Mouse (Mus musculus): Measurements from ENCODE around the gene Tnp1. TPM values are rescaled to one million over a fixed set of nuclear protein-coding genes. Genes with fewer than 3 reads are reported as not detected.

The Tnp1 gene
- polyA plus RNA-seq, 1 experiment, result not detected

DNA sequence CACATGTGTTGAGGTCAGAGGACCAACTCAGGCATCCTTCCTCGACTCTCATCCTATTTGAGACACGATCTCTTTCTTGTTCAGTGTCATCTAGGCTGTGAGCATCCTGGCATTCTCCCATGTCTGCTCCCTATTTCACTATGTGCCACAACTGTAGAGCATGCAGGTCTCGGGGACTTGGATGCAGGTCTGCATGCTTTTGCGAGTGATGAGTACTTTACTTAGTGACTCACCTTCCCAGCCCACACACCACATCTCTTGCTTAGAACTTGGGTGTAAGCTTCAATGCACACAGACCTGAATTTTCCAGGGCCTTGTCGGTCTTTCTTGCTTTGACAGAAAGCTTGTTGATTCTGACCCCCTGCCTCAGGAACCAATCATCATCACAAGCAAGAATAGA lies 16.8 kb upstream of the Tnp1 start:
- H3K79me2 ChIP-seq (ENCODE audit: control insufficient read depth, insufficient read depth), result no peaks in the 10 kb centered on the region
- H3ac ChIP-seq (ENCODE audit: control insufficient read depth, insufficient read length, low read depth), result no peak overlapping the region
- no peak overlapping the region for H3K4me3 ChIP-seq (ENCODE audit: insufficient read depth, poor library complexity, severe bottlenecking)
- H3K36me3 ChIP-seq (ENCODE audit: control insufficient read depth, insufficient read depth), result no peaks in the 10 kb centered on the region
- H3K79me3 ChIP-seq (ENCODE audit: low read depth), result no peaks in the 10 kb centered on the region
- H3K27me3 ChIP-seq (ENCODE audit: control insufficient read depth, insufficient read depth, insufficient read length), result no peaks in the 10 kb centered on the region
- TF ChIP-seq USF1 (IDR thresholded peaks at IDR 0.05; ENCODE audit: low read depth) (no peak), CTCF (IDR thresholded peaks at IDR 0.05; ENCODE audit: control insufficient read depth, insufficient read depth, insufficient read length) (no peak), CEBPB (IDR thresholded peaks at IDR 0.05; ENCODE audit: low read depth) (no peak), MYOD1 (IDR thresholded peaks at IDR 0.05; ENCODE audit: control insufficient read depth, insufficient read length, low read depth) (no peak), MYOG (IDR thresholded peaks at IDR 0.05; ENCODE audit: control insufficient read depth, extremely low read depth, insufficient read length) (no peak), MAX (IDR thresholded peaks at IDR 0.05) (no peak), FOSL1 (IDR thresholded peaks at IDR 0.05; ENCODE audit: insufficient read depth, low read length, poor library complexity, severe bottlenecking) (no peak)

DNA sequence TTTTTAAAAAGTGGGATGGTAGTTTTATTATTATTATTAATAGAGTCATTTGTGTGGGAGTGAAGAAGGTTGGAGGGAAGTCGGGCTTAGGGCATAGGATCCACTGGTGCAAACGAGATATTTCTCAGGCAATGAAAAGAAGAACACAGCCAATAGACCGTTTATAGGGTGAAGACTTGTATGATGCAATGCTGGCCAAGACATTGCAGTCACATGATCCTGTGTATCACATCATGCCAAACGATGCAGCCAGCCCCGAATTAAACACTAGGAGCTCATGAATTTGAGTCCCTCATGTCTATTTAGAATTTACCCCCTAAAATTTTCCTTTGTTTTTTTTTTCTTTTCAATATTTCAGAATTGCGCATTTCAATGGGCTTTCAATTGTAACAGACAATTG lies 13.0 kb upstream of the Tnp1 start:
- H3K27me3 ChIP-seq (ENCODE audit: control insufficient read depth, insufficient read depth, insufficient read length), result no peaks in the 10 kb centered on the region
- TF ChIP-seq MYOG (IDR thresholded peaks at IDR 0.05; ENCODE audit: control insufficient read depth, extremely low read depth, insufficient read length) (no peak), MYOD1 (IDR thresholded peaks at IDR 0.05; ENCODE audit: control insufficient read depth, insufficient read length, low read depth) (no peak), CTCF (IDR thresholded peaks at IDR 0.05; ENCODE audit: control insufficient read depth, insufficient read depth, insufficient read length) (no peak), MAX (IDR thresholded peaks at IDR 0.05) (no peak), FOSL1 (IDR thresholded peaks at IDR 0.05; ENCODE audit: insufficient read depth, low read length, poor library complexity, severe bottlenecking) (no peak), USF1 (IDR thresholded peaks at IDR 0.05; ENCODE audit: low read depth) (no peak), CEBPB (IDR thresholded peaks at IDR 0.05; ENCODE audit: low read depth) (no peak)
- no peak overlapping the region for H3ac ChIP-seq (ENCODE audit: control insufficient read depth, insufficient read length, low read depth)
- H3K79me2 ChIP-seq (ENCODE audit: control insufficient read depth, insufficient read depth), result no peaks in the 10 kb centered on the region
- no peaks in the 10 kb centered on the region for H3K79me3 ChIP-seq (ENCODE audit: low read depth)
- no peaks in the 10 kb centered on the region for H3K36me3 ChIP-seq (ENCODE audit: control insufficient read depth, insufficient read depth)
- H3K4me3 ChIP-seq (ENCODE audit: insufficient read depth, poor library complexity, severe bottlenecking), result no peak overlapping the region

DNA sequence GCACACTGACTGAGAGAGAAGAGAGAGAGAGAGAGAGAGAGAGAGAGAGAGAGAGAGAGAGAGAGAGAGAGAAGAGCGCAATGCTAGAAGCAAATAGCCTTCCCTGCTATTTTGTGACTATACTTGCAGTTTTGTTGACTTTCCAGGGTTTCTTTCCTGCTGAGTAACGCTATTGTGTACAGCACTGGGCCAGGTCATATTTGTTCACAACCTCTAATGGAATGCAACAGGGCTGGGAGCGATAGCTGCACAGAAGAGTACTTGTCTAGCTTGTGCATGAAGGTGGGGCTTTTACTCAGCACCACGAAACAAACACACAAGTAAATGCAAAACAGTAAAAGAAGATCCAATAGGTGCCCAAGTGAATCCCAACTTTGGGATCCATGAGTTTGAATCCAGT lies 11.7 kb upstream of the Tnp1 start:
- Histone ChIP-seq H3K27me3 (ENCODE audit: control insufficient read depth, insufficient read depth, insufficient read length) (no peaks in the 10 kb centered on the region), H3K79me3 (ENCODE audit: low read depth) (no peaks in the 10 kb centered on the region), H3K79me2 (ENCODE audit: control insufficient read depth, insufficient read depth) (no peaks in the 10 kb centered on the region), H3ac (ENCODE audit: control insufficient read depth, insufficient read length, low read depth) (no peak overlapping the region), H3K36me3 (ENCODE audit: control insufficient read depth, insufficient read depth) (no peaks in the 10 kb centered on the region), H3K4me3 (ENCODE audit: insufficient read depth, poor library complexity, severe bottlenecking) (no peak overlapping the region)
- no peak for TF ChIP-seq MYOD1 (IDR thresholded peaks at IDR 0.05; ENCODE audit: control insufficient read depth, insufficient read length, low read depth)
- no peak for TF ChIP-seq MYOG (IDR thresholded peaks at IDR 0.05; ENCODE audit: control insufficient read depth, extremely low read depth, insufficient read length)
- TF ChIP-seq CEBPB (IDR thresholded peaks at IDR 0.05; ENCODE audit: low read depth), result no peak
- TF ChIP-seq MAX (IDR thresholded peaks at IDR 0.05), result no peak
- TF ChIP-seq FOSL1 (IDR thresholded peaks at IDR 0.05; ENCODE audit: insufficient read depth, low read length, poor library complexity, severe bottlenecking), result no peak
- TF ChIP-seq USF1 (IDR thresholded peaks at IDR 0.05; ENCODE audit: low read depth), result no peak
- no peak for TF ChIP-seq CTCF (IDR thresholded peaks at IDR 0.05; ENCODE audit: control insufficient read depth, insufficient read depth, insufficient read length)

- H3K27me3 ChIP-seq (ENCODE audit: control insufficient read depth, insufficient read depth, insufficient read length), result no peaks in the 10 kb centered on the region
- H3ac ChIP-seq (ENCODE audit: control insufficient read depth, insufficient read length, low read depth), result no peak overlapping the region
- no peaks in the 10 kb centered on the region for H3K79me2 ChIP-seq (ENCODE audit: control insufficient read depth, insufficient read depth)
- TF ChIP-seq MAX (IDR thresholded peaks at IDR 0.05) (no peak), CTCF (IDR thresholded peaks at IDR 0.05; ENCODE audit: control insufficient read depth, insufficient read depth, insufficient read length) (no peak), MYOG (IDR thresholded peaks at IDR 0.05; ENCODE audit: control insufficient read depth, extremely low read depth, insufficient read length) (no peak), CEBPB (IDR thresholded peaks at IDR 0.05; ENCODE audit: low read depth) (no peak), USF1 (IDR thresholded peaks at IDR 0.05; ENCODE audit: low read depth) (no peak), FOSL1 (IDR thresholded peaks at IDR 0.05; ENCODE audit: insufficient read depth, low read length, poor library complexity, severe bottlenecking) (no peak), MYOD1 (IDR thresholded peaks at IDR 0.05; ENCODE audit: control insufficient read depth, insufficient read length, low read depth) (no peak)
- H3K36me3 ChIP-seq (ENCODE audit: control insufficient read depth, insufficient read depth), result no peaks in the 10 kb centered on the region
- H3K4me3 ChIP-seq (ENCODE audit: insufficient read depth, poor library complexity, severe bottlenecking), result no peak overlapping the region
- no peaks in the 10 kb centered on the region for H3K79me3 ChIP-seq (ENCODE audit: low read depth)
These were observed 11.1 kb upstream of the Tnp1 start for GRCm38 (mm10) chr1:73026786-73027299.

DNA sequence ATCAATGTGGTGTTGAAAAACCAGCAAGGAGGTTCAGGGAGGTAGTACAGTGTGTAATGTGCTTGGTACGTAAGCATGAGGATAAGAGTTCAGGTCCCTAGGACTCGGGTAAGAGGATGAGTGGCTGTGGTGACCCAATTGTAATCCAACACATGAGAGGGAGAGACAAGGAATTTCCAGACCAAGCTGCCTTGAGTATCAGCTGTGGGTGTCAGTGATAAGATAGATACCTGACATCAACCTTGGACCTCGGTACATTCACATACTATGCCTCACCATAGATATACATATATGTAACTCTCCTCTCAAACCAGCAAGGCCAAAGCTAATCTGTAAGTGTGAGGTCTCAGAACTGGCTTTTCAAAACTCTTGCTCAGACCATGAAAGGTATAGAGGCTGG lies 10.4 kb upstream of the Tnp1 start:
- Histone ChIP-seq H3K27me3 (ENCODE audit: control insufficient read depth, insufficient read depth, insufficient read length) (no peaks in the 10 kb centered on the region), H3K4me3 (ENCODE audit: insufficient read depth, poor library complexity, severe bottlenecking) (no peak overlapping the region), H3ac (ENCODE audit: control insufficient read depth, insufficient read length, low read depth) (no peak overlapping the region), H3K36me3 (ENCODE audit: control insufficient read depth, insufficient read depth) (no peaks in the 10 kb centered on the region), H3K79me3 (ENCODE audit: low read depth) (no peaks in the 10 kb centered on the region), H3K79me2 (ENCODE audit: control insufficient read depth, insufficient read depth) (no peaks in the 10 kb centered on the region)
- TF ChIP-seq USF1 (IDR thresholded peaks at IDR 0.05; ENCODE audit: low read depth), result no peak
- TF ChIP-seq MYOG (IDR thresholded peaks at IDR 0.05; ENCODE audit: control insufficient read depth, extremely low read depth, insufficient read length), result no peak
- TF ChIP-seq FOSL1 (IDR thresholded peaks at IDR 0.05; ENCODE audit: insufficient read depth, low read length, poor library complexity, severe bottlenecking), result no peak
- no peak for TF ChIP-seq CTCF (IDR thresholded peaks at IDR 0.05; ENCODE audit: control insufficient read depth, insufficient read depth, insufficient read length)
- no peak for TF ChIP-seq MAX (IDR thresholded peaks at IDR 0.05)
- no peak for TF ChIP-seq MYOD1 (IDR thresholded peaks at IDR 0.05; ENCODE audit: control insufficient read depth, insufficient read length, low read depth)
- no peak for TF ChIP-seq CEBPB (IDR thresholded peaks at IDR 0.05; ENCODE audit: low read depth)

DNA sequence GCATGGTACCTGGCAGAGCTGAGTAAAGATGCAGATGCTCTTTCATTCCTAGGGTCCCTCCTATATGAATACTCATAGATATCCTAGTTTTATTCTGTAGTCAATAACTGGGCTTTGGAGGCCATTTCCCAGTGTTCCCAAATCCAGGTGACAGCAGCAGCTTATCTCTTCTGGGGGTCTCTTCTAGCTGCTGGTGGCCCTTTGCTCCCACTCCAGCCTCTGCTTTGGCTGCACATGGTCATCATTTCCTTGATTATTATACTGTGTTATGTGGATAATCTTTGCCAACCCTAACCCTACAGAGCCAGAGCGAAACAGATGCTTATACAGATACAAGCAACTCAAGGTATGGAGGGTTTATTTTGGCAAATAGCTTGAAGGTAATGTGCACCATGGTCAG lies 8.9 kb downstream of the Tnp1 start:
- Histone ChIP-seq H3K79me3 (ENCODE audit: low read depth) (no peaks in the 10 kb centered on the region), H3K4me3 (ENCODE audit: insufficient read depth, poor library complexity, severe bottlenecking) (no peak overlapping the region), H3ac (ENCODE audit: control insufficient read depth, insufficient read length, low read depth) (no peak overlapping the region), H3K27me3 (ENCODE audit: control insufficient read depth, insufficient read depth, insufficient read length) (no peaks in the 10 kb centered on the region), H3K36me3 (ENCODE audit: control insufficient read depth, insufficient read depth) (no peaks in the 10 kb centered on the region), H3K79me2 (ENCODE audit: control insufficient read depth, insufficient read depth) (no peaks in the 10 kb centered on the region)
- TF ChIP-seq MAX (IDR thresholded peaks at IDR 0.05) (no peak), MYOG (IDR thresholded peaks at IDR 0.05; ENCODE audit: control insufficient read depth, extremely low read depth, insufficient read length) (no peak), CTCF (IDR thresholded peaks at IDR 0.05; ENCODE audit: control insufficient read depth, insufficient read depth, insufficient read length) (no peak), CEBPB (IDR thresholded peaks at IDR 0.05; ENCODE audit: low read depth) (no peak), FOSL1 (IDR thresholded peaks at IDR 0.05; ENCODE audit: insufficient read depth, low read length, poor library complexity, severe bottlenecking) (no peak), MYOD1 (IDR thresholded peaks at IDR 0.05; ENCODE audit: control insufficient read depth, insufficient read length, low read depth) (no peak), USF1 (IDR thresholded peaks at IDR 0.05; ENCODE audit: low read depth) (no peak)

Measured in C2C12 (cell line).